Mouse (Mus musculus) olfactory bulb, adult 2 months (tissue): ENCODE measurements around the gene Pnpla1.

Source experiments
- CTCF ChIP-seq: fragments of 200-500 bp; IDR thresholded peaks from 2 replicates; pipeline ENCODE4 v1.5.1; 2012; ENCODE audit warnings: low read depth, mild to moderate bottlenecking, low read length, moderate library complexity; ENCODE audit not compliant: insufficient read depth
- POLR2A ChIP-seq: fragments of 200-500 bp; IDR thresholded peaks from 2 replicates; pipeline ENCODE4 v1.6.1; 2012; ENCODE audit warnings: mild to moderate bottlenecking, low read depth, low read length, moderate library complexity; ENCODE audit not compliant: insufficient read depth

- no peak for TF ChIP-seq CTCF
- TF ChIP-seq POLR2A: no peak
These were observed 16.6 kb downstream of the Pnpla1 start for GRCm38 (mm10) chr17:28874825-28875224.
